Mouse (Mus musculus) myocyte (in vitro differentiated cells): ENCODE measurements around the gene Sigirr.

Experiments
- E2F4 ChIP-seq: IDR thresholded peaks from one replicate; pipeline ENCODE4 v1.6.1; 2011; ENCODE audit warnings: mild to moderate bottlenecking, control low read depth, moderate library complexity; ENCODE audit not compliant: insufficient read depth
- MYOD1 ChIP-seq, 3 experiments: IDR thresholded peaks; one replicate each; pipeline ENCODE4 v1.6.1; 2011; ENCODE audit warnings: control low read depth in 2 of 3, low read depth in 2 of 3, mild to moderate bottlenecking in 2 of 3, moderate library complexity in 1 of 3; ENCODE audit not compliant: insufficient read length in 2 of 3, control insufficient read depth in 1 of 3
- POLR2A ChIP-seq: IDR thresholded peaks from one replicate; pipeline ENCODE4 v1.6.1; 2011; ENCODE audit warnings: low read depth, mild to moderate bottlenecking, control low read depth, moderate library complexity; ENCODE audit not compliant: insufficient read length
- POLR2AphosphoS2 ChIP-seq: IDR thresholded peaks from one replicate; pipeline ENCODE4 v1.6.1; 2011; ENCODE audit warnings: low read depth, control low read depth; ENCODE audit not compliant: insufficient read length
- REST ChIP-seq: IDR thresholded peaks from one replicate; pipeline ENCODE4 v1.6.1; 2011; ENCODE audit warnings: mild to moderate bottlenecking, control low read depth, moderate library complexity; ENCODE audit not compliant: insufficient read depth, insufficient read length
- TCF3 ChIP-seq: IDR thresholded peaks from one replicate; pipeline ENCODE4 v1.6.1; 2011; ENCODE audit warnings: low read depth, control low read depth; ENCODE audit not compliant: insufficient read length
- USF1 ChIP-seq: IDR thresholded peaks from one replicate; pipeline ENCODE4 v1.6.1; 2011; ENCODE audit warnings: low read depth, mild to moderate bottlenecking, control low read depth, moderate library complexity

GRCm38 (mm10) chr7:141052421-141052820, 48.0 kb downstream of the Sigirr start:
- TF ChIP-seq E2F4, result no peak
- TF ChIP-seq REST, result no peak
- no peak for TF ChIP-seq TCF3
- no peak for TF ChIP-seq USF1
- TF ChIP-seq POLR2A, result no peak
- TF ChIP-seq POLR2AphosphoS2, result no peak
- TF ChIP-seq MYOD1 (IDR thresholded peaks at IDR 0.05; ENCODE audit: control insufficient read depth in 1 of 3, insufficient read length in 2 of 3, low read depth in 2 of 3), result no peak
